Mouse (Mus musculus): ENCODE measurements around the gene Olfr180.

Olfr180 gene

GRCm38 (mm10) chr16:58929292-58929691 lies at the start of gene Olfr180:
Gene Olfr180, minus strand, starts transcription at chr16:58929392.
- no peaks in the 10 kb centered on the region for H3K27me3 ChIP-seq (ENCODE audit: control insufficient read depth, insufficient read depth, low read length, poor library complexity, severe bottlenecking)
- no peak for DNase-seq (ENCODE audit: low read depth, low spot score)
- H3K36me3 ChIP-seq (ENCODE audit: control insufficient read depth, insufficient read depth, low read length, poor library complexity, severe bottlenecking) = no peaks in the 10 kb centered on the region

- DNase-seq (ENCODE audit: low read depth, low spot score) = no peak
- Histone ChIP-seq H3K27me3 (ENCODE audit: control insufficient read depth, insufficient read depth, low read length, poor library complexity, severe bottlenecking) (no peaks in the 10 kb centered on the region), H3K36me3 (ENCODE audit: control insufficient read depth, insufficient read depth, low read length, poor library complexity, severe bottlenecking) (no peaks in the 10 kb centered on the region)
Observed at GRCm38 (mm10) chr16:58928655-58929054, 537 bp downstream of the Olfr180 start, which contains the start of gene Olfr181. Gene Olfr181, minus strand, starts transcription at chr16:58928755.

GRCm38 (mm10) chr16:58891963-58892362 lies 37.2 kb downstream of the Olfr180 start, which contains the start of gene Olfr178:
Gene Olfr178, minus strand, starts transcription at chr16:58892063.
- DNase-seq (ENCODE audit: low read depth, low spot score) = no peak
- Histone ChIP-seq H3K36me3 (ENCODE audit: control insufficient read depth, insufficient read depth, low read length, poor library complexity, severe bottlenecking) (no peaks in the 10 kb centered on the region), H3K27me3 (ENCODE audit: control insufficient read depth, insufficient read depth, low read length, poor library complexity, severe bottlenecking) (no peaks in the 10 kb centered on the region)

GRCm38 (mm10) chr16:58884416-58884815 lies 44.8 kb downstream of the Olfr180 start:
- DNase-seq (ENCODE audit: low read depth, low spot score) = no peak
- H3K36me3 ChIP-seq (ENCODE audit: control insufficient read depth, insufficient read depth, low read length, poor library complexity, severe bottlenecking) = no peaks in the 10 kb centered on the region

GRCm38 (mm10) chr16:58874668-58875067 lies 54.5 kb downstream of the Olfr180 start, which contains the start of gene Olfr177:
Gene Olfr177, minus strand, starts transcription at chr16:58874768.
- Histone ChIP-seq H3K27me3 (ENCODE audit: control insufficient read depth, insufficient read depth, low read length, poor library complexity, severe bottlenecking) (no peaks in the 10 kb centered on the region), H3K36me3 (ENCODE audit: control insufficient read depth, insufficient read depth, low read length, poor library complexity, severe bottlenecking) (no peaks in the 10 kb centered on the region)
- DNase-seq (ENCODE audit: low read depth, low spot score) = no peak

More at GRCm38 (mm10) chr16:58884416-58884815, 44.8 kb downstream of the Olfr180 start:
- no peaks in the 10 kb centered on the region for H3K27me3 ChIP-seq (ENCODE audit: control insufficient read depth, insufficient read depth, low read length, poor library complexity, severe bottlenecking)

Measured in splenic B cell, adult 2 months (primary cell).